Mouse (Mus musculus) retina, postnatal 1 day (tissue): ENCODE results near the gene Arntl2.
A peak's percentile ranks its signal among the peaks of the same experiment; 100 is the strongest.

Experiments
- DNase-seq: peaks from one replicate; pipeline ENCODE4 v3.0.0-alpha.2; 2012

The Arntl2 gene

GRCm38 (mm10) chr6:146793527-146793926, 2.3 kb upstream of the Arntl2 start:
- no peak for DNase-seq

GRCm38 (mm10) chr6:146795166-146795923, 510 bp upstream of the Arntl2 start:
- no peak for DNase-seq

GRCm38 (mm10) chr6:146797446-146797845, 1.6 kb downstream of the Arntl2 start:
- DNase-seq, result no peak

GRCm38 (mm10) chr6:146809991-146810390, 14.1 kb downstream of the Arntl2 start:
- no peak for DNase-seq

- no peak for DNase-seq
Observed at GRCm38 (mm10) chr6:146813007-146813406, 17.2 kb downstream of the Arntl2 start.

DNA sequence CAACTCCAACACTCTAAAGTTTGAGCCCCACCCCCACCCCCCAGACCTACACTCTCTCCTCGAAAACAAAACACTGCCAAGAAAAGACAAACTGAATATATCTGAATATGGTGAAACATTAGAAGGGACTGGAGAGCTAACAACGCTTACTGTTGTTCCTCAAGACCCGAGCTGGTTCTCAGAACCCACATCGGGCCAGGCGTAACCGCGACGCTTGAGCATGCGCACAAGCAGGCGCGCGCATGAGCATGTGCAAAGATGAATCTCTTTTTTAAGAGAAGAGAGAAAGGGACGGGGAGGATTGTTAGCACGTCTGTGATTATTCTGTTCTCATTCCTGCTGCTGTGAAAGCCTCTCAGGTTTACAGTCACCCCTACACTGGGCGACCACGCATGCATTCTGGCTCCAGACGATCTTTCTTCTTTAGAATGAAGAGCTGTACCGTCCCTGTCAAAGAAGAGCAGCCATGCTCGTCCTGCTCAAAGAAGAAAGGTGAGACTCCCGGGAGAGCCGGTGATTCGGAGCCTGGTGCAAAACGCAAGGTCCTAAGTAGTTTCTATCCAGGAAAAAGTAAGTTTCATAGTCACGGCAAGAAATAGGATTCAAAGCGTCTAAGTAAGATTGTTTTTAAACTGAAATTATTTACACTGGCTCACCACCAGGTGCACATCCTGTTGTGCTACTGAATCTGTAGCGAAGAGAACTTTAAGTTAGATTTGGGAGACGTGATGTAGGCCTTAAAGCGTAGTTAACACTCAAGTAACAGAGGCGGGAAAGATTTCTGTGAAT, 24.5 kb downstream of the Arntl2 start:
- no peak for DNase-seq

DNA sequence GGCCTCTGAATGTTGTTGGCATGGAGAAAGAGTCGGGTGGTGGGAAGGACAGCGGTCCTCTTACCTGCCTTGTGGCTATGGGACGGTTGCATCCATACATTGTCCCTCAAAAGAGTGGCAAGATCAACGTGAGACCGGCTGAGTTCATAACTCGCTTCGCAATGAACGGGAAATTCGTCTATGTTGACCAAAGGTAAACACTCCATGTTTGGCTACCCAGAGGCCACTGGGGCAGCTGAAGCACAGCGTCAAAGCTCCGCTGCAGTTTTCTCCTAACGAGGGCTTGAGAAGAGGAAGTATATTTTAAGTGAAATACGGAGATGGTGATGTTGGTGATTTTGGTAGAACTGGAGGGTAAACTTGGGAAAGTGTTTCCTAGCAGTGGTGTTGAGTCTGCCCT, 26.1 kb downstream of the Arntl2 start:
- no peak for DNase-seq

DNA sequence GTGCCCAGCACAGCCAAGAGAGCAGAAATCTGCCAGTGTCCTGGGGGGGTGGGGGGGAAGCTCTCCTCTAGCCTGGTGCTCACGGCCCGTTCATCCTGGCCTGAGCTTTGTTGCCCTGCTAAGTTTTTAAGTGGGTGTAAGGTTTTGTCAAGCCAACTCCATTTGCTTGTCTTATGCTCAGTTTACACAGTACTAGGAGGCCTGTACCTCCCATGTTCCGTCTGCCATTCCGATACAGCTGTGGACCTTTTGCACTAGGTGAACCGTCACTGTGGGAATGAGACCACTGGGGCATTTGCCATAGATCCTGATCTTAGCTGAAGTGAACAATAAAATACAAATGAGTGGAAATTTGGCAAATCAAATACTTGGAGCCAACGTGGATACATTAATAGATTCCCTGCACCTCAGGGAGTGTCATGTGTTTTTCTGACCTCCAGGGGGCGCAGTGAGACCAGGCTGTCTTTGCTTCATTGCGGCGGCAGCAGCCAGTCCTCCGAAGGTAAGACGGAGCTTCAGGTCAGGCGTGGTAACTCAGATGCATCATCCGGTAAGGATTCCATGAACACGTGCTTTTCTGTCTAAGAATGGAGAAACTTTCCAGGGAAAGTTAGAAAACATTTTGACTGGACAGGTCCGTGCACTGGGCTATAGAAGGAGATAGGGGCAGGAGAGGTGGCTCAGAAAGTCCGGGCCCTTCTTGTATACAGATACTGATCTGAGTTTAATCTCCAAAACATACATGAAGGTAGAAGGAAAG, 29.1 kb downstream of the Arntl2 start:
- peak; percentile 68 for DNase-seq

GRCm38 (mm10) chr6:146825487-146825773, 29.6 kb downstream of the Arntl2 start:
- no peak for DNase-seq

GRCm38 (mm10) chr6:146831320-146831719, 35.5 kb downstream of the Arntl2 start:
- DNase-seq, result no peak

- DNase-seq, result peak; percentile 81
Observed at GRCm38 (mm10) chr6:146833485-146834314, 37.8 kb downstream of the Arntl2 start.

DNA sequence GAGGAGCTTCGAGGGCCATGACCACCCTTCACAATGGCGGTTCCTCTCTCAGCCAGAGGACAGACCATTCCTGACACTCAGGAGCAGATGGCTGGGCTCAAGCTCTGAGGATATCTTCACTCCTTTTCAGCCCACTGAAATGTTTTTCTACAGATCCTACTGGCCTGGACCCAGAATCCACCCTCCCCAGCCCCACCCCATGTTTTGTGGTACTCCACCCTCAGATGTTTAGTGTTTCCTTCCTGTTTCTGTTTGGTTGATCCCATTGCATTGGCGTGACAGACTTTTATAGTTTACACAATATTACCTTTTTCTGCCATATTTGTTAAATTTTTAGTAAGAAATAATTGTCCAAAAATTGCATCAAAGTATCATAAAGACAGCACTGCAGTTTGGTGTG, 38.5 kb downstream of the Arntl2 start:
- DNase-seq, result no peak

- no peak for DNase-seq
Observed at GRCm38 (mm10) chr6:146835784-146836183, 39.9 kb downstream of the Arntl2 start.

DNA sequence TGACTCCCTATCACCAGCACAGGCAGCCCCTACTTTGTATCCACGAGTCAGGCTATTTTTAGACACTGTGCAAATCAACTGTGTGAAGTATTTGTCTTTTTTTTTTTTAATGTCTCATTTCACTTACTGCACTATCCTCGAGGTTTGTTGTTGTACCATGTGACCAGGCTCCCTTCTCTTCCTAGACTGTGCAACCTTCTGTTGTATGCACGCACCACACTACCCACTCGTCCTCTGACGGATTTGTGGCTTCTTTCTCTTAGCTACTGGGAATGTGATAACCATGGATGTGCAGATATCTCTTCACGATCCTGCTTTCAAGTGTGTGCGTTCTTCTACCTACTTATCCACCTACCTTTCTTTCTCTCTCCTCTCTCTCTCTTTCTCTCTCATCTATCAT, 41.5 kb downstream of the Arntl2 start:
- no peak for DNase-seq

DNA sequence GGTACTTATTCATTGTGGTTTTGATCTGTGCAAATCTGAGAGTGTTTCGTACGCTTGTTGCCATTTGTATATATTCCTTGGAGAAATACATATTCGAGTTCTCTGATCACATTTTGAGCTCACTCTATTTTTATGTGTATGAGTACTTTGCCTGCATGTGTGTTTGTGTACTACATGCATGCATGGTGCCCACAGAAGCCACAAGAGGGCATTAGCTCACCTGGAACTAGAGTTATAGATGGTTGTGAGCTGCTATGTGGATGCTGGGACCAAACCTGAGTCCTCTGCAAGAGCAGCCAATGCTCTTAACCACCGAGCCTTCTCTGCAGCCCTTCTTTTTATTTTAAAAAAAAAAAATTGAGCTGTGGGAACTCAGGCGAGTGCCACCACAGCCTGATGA, 42.5 kb downstream of the Arntl2 start:
- DNase-seq, result no peak

DNA sequence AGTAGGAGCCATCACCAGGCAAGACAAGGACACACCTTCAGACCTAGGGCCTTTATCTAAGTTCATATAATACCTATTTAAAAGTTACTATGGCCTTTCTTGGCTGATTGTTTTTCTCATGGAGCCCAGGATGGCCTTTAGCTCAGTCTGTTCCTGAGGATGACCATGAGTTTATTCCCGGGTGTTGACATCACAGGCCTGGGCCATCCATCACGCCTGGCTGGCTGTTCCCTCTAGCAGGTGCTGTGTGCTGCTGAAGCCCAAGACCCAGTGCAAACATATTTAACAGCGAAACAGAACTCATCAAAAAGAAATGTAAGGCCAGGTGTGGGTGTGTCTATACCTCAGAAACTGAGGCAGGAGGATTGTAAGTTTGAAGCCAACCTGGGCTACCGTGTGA, 43.0 kb downstream of the Arntl2 start:
- DNase-seq, result no peak

- no peak for DNase-seq
Observed at GRCm38 (mm10) chr6:146844867-146845266, 49.0 kb downstream of the Arntl2 start.

DNA sequence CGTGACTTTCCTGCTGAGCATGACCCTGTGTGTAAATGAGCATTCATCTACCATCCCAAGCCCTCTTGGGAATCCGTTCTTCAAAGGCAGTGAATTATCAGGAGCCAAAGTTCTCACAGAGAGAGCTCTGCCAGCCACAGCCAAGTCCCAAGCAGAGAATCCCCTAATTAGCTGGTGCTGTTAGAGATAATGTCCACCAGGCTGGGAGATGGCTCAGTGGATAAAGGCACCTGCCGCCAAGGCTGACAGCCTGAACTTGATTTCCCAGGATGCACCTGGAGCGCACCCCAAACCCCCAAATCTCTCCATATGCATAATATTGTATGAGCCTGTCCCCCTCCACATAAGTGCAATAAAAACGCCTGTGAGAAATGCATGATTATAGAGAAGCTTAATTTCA, 49.5 kb downstream of the Arntl2 start:
- DNase-seq, result no peak

DNA sequence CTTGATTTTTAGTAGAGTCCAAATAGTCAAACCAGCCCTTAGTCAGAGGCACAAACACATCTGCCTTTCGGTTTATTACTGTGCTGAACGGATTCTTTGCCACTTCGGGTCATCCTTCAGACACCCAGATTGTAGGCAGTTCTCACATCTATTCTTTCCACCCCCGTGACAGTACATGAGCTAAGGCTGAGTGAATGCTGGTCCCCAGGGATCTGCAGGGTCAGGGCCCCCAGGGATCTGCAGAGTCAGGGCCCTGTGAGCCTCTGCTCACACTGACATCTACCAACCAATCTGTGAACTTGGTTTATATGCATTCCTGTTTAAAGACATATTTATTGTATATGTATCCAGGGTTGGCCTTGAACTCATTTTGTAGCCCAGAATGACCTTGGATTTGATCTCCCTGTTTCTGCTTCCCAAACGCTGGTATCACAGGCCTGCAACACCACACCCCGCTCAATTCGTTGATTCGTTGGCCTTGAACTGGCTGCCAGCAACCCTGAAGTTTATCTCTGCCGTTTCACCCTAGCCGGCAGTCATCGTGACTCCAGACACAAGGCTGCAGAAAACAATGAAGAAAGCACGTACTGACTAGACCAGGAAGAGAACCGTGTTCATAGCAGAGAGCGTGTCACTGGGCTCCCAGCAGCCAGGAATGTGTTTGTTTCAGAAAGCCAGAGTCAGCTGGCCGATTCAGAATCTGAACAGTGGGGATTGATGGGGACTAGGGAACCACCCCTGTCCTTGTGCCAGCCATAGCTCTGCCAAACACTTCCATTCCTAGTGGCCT, 50.3 kb downstream of the Arntl2 start:
- no peak for DNase-seq

DNA sequence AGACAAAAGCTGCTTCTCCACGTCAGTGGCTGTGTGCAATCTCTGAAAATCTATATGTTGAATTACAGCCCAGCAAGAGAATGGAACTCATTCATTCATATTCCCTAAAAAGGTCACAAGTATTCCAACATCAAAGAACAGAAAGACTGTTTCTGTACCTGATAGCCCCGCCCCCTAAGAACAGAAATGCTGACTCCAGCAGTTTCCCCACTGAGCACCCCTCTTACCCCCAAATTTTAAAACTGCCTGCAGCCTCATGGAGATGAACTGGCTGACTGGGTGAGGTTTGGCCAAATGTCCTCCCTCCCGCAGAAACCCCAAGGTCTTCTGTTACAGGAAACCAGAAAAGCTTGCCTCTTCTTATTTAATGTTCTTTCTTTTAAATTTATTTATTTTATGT, 51.5 kb downstream of the Arntl2 start:
- no peak for DNase-seq

DNA sequence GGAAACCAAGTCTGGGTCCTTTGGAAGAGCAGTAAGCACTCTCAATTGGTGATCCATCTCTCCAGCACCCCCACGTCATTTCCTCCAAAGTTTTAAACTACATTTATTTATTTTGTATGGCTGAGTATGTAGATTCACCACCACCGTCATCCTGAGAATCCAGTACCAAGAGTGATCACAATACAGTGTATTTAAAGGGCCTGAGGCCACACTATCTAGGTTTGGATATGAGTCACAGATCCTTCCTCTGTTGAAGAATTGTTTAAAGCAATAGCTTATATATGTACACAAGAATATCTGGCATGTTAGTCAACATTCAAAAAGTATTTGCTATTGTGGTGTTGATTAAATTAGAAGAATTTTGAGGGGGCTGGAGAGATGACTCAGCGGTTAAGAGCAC, 52.4 kb downstream of the Arntl2 start:
- no peak for DNase-seq

- no peak for DNase-seq
Observed at GRCm38 (mm10) chr6:146850050-146850449, 54.2 kb downstream of the Arntl2 start, which contains the start of gene Smco2. Gene Smco2 (plus strand): TSS chr6:146850104.
